Mouse (Mus musculus) lung, adult 10 weeks (tissue): ENCODE results near the gene Trim60. TPM values are rescaled to one million over a fixed set of nuclear protein-coding genes. Genes with fewer than 3 reads are reported as not detected.

Experiments used
- polyA plus RNA-seq: library from polyadenylated mRNA; stranded (reverse); fragments of 350-450 nt; fragmentation: Illumina TruSeq; extraction: RNeasy Lipid Tissue Mini Kit (QIAGEN cat#74804); gene quantifications from one replicate; pipeline ENCODE4 v1.2.3, GENCODE M21; 2014; ENCODE audit warnings: low read depth, low replicate concordance; ENCODE audit not compliant: insufficient read depth

Gene Trim60
- polyA plus RNA-seq: not detected

GRCm38 (mm10) chr8:65018423-65018822 lies at the start of gene Trim60, which contains the start of gene Trim61:
Gene Trim60, minus strand, starts transcription at chr8:65018584.
Gene Trim61, minus strand, starts transcription at chr8:65018523.

DNA sequence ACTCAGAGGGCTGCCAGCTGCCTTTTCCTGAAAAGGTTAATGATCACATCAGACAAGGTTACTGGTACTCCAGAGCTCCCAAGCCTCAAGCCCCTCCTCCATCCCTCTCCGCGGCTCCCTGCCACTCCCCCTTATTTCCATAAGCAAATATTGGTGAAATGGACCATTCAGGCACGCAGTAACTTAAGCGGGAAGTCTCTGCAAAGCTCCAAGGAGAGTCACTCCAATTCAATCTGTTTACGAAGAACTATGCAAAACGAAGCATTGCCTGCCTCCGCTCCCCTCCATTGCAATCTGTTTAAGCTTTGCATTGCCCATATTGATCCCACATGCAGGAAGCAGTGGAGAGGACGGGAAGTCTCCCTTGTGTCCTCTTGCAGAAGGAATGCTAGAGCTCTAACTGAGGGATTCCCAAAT lies 18.7 kb upstream of the Trim60 start, which contains the start of gene Apela:
Gene Apela, minus strand, starts transcription at position 220 of the 417 bp plus-strand sequence.

DNA sequence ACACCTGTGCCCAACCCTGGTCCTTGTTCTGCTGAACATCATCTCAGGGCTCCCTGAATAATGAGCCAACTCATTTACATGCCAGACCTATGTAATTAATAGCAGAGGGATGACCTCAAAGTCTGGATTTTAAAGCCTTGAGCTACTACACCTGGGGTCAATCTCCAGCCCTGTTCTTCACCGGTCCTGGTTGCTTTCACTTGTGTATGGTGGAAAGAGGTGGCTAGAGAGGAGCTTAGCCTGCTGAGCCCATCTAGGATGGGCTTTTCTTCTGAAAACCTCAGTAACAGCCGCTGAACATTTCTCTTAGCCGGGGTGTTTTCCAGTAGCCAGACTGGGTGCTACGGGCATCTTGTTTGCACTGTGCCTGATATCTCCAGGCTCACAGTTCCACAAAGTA lies 30.7 kb downstream of the Trim60 start, which contains the start of gene Trim75:
Gene Trim75, minus strand, starts transcription at position 101 of the 400 bp plus-strand sequence.

Other genes starting within 250 kb of the Trim60 start
- 16.6 TPM for gene Klhl2, start 168.6 kb downstream of the Trim60 start, polyA plus RNA-seq
- gene Tmem192, start 71.4 kb downstream of the Trim60 start, polyA plus RNA-seq: 19.7 TPM
- not detected for gene Trim75, start 30.8 kb downstream of the Trim60 start, polyA plus RNA-seq
- not detected for gene Trim61, start 61 bp downstream of the Trim60 start, polyA plus RNA-seq
- gene Apela, start 18.8 kb upstream of the Trim60 start, polyA plus RNA-seq: not detected
- not detected for gene Gm10663, start 56.4 kb upstream of the Trim60 start, polyA plus RNA-seq
- gene BC030870, start 111.0 kb upstream of the Trim60 start, polyA plus RNA-seq: 3.2 TPM